Comparison of ENCODE assay signal across 8 mouse cellular contexts in genomic region chr15:27665392-27665911, GRCm38 (mm10). TPM values are rescaled to one million over a fixed set of nuclear protein-coding genes. Genes with fewer than 3 reads are reported as not detected.
DNase-seq lines count a peak whose midpoint lies in the region; ATAC-seq lines count a peak whose summit lies in the region.

No protein-coding gene starts in this region.

- H3K36me3 ChIP-seq in embryonic facial prominence, embryonic 12.5 days: no peaks in the 10 kb centered on the region
- no peaks in the 10 kb centered on the region for H3K36me3 ChIP-seq in intestine, embryonic 15.5 days

- H3K4me3 ChIP-seq in embryonic facial prominence, embryonic 12.5 days: no peak overlapping the region
- H3K4me3 ChIP-seq in intestine, embryonic 15.5 days (replicated peaks): no peak overlapping the region

- H3K4me2 ChIP-seq in embryonic facial prominence, embryonic 12.5 days (replicated peaks): peak overlapping the region; percentile 32; the same call in 1 of the 2 replicates
- H3K4me2 ChIP-seq in intestine, embryonic 15.5 days (replicated peaks): peak overlapping the region; percentile 23

- ATAC-seq in embryonic facial prominence, embryonic 12.5 days (ENCODE audit: insufficient number of reproducible peaks, insufficient read depth, low FRiP score, low TSS enrichment): no peak
- ATAC-seq in intestine, embryonic 15.5 days: peak; percentile 53; the same call in 1 of the 2 replicates
- ATAC-seq in megakaryocyte progenitor cell, adult 5-6 weeks (replicated peaks; ENCODE audit: poor library complexity): peak; percentile 43
- no peak for ATAC-seq in CD4-positive, CD25-positive, alpha-beta regulatory T cell, adult 4 months

- peaks cover 4% of the 10 kb centered on the region; the same call in 1 of the 2 replicates for H3K4me1 ChIP-seq in embryonic facial prominence, embryonic 12.5 days
- 0 out of 2 replicates have a peak, but pooled peaks cover 4% of the 10 kb centered on the region for H3K4me1 ChIP-seq in intestine, embryonic 15.5 days (replicated peaks)

- H3K27me3 ChIP-seq in embryonic facial prominence, embryonic 12.5 days: no peaks in the 10 kb centered on the region
- H3K27me3 ChIP-seq in intestine, embryonic 15.5 days (replicated peaks): no peaks in the 10 kb centered on the region

- H3K27ac ChIP-seq in embryonic facial prominence, embryonic 12.5 days: no peak overlapping the region
- no peak overlapping the region for H3K27ac ChIP-seq in intestine, embryonic 15.5 days

- WGBS in embryonic facial prominence, embryonic 12.5 days: 55% methylated on average over 21 of the region's 21 CpGs
- 48% methylated on average over 21 of the region's 21 CpGs for WGBS in intestine, embryonic 15.5 days

- DNase-seq in layer of hippocampus, postnatal 10 days (ENCODE audit: low spot score in 2 of 2): peak; percentile 52 to 60
- no peak for DNase-seq in layer of hippocampus, postnatal 14 days (ENCODE audit: low spot score in 2 of 2)
- peak; percentile 65 for DNase-seq in brain, adult 2 months (ENCODE audit: low read depth, low spot score)
- DNase-seq in spleen, postnatal 10 days (ENCODE audit: low spot score in 2 of 2): no peak

- no peak overlapping the region for H3K9ac ChIP-seq in embryonic facial prominence, embryonic 12.5 days
- no peak overlapping the region for H3K9ac ChIP-seq in intestine, embryonic 15.5 days

- no peaks in the 10 kb centered on the region for H3K9me3 ChIP-seq in embryonic facial prominence, embryonic 12.5 days
- H3K9me3 ChIP-seq in intestine, embryonic 15.5 days: no peaks in the 10 kb centered on the region

RNA-seq across cellular contexts. Expression of gene Otulinl, which starts 15.9 kb away (rescaled TPM):
- total RNA-seq in layer of hippocampus, postnatal 10 days (2021): 10 to 100 TPM; 20.8 to 24.9 TPM
- total RNA-seq in layer of hippocampus, postnatal 14 days (2021): 10 to 100 TPM; 31.1 to 32.0 TPM
- polyA plus RNA-seq in embryonic facial prominence, embryonic 12.5 days (2016; fragmentation: Nextera tagmentation; extraction: Ambion mirVana): 17.3 and 19.9 TPM in 2 replicates
- 10.9 and 11.4 TPM in 2 replicates for polyA plus RNA-seq in intestine, embryonic 15.5 days (2015; fragmentation: Nextera tagmentation; extraction: Ambion mirVana)
- total RNA-seq in megakaryocyte progenitor cell, adult 5-6 weeks (2015): 69.7 and 87.3 TPM in 2 replicates
- 30.3 and 37.4 TPM in 2 replicates for total RNA-seq in megakaryocyte progenitor cell, adult 5-6 weeks (2017)
- polyA plus RNA-seq in CD4-positive, CD25-positive, alpha-beta regulatory T cell, adult 4 months (2017; shearing (Covaris generic)): 100 to 1,000 TPM; 216 to 235 TPM

RNA-seq across cellular contexts. Expression of gene Otulin, which starts 35.0 kb away (rescaled TPM):
- 10 to 100 TPM; 24.7 to 28.7 TPM for total RNA-seq in layer of hippocampus, postnatal 10 days (2021)
- 10 to 100 TPM; 22.0 to 22.4 TPM for total RNA-seq in layer of hippocampus, postnatal 14 days (2021)
- 35.4 and 35.6 TPM in 2 replicates for polyA plus RNA-seq in embryonic facial prominence, embryonic 12.5 days (2016; fragmentation: Nextera tagmentation; extraction: Ambion mirVana)
- 31.3 and 32.8 TPM in 2 replicates for polyA plus RNA-seq in intestine, embryonic 15.5 days (2015; fragmentation: Nextera tagmentation; extraction: Ambion mirVana)
- 71.6 and 72.0 TPM in 2 replicates for total RNA-seq in megakaryocyte progenitor cell, adult 5-6 weeks (2015)
- total RNA-seq in megakaryocyte progenitor cell, adult 5-6 weeks (2017): 35.4 and 42.0 TPM in 2 replicates
- 10 to 100 TPM; 10.7 to 10.8 TPM for polyA plus RNA-seq in CD4-positive, CD25-positive, alpha-beta regulatory T cell, adult 4 months (2017; shearing (Covaris generic))

Comparison
In these comparisons a context has a peak if more than half of its experiments do, and no peak if none do; other contexts are left out.
1. DNase-seq: peak in layer of hippocampus, postnatal 10 days (2 of 2) and brain, adult 2 months (single experiment); none in layer of hippocampus, postnatal 14 days (0 of 2) and spleen, postnatal 10 days (0 of 2).
2. ATAC-seq: peak in intestine, embryonic 15.5 days (single experiment) and megakaryocyte progenitor cell, adult 5-6 weeks (single experiment); none in embryonic facial prominence, embryonic 12.5 days (single experiment) and CD4-positive, CD25-positive, alpha-beta regulatory T cell, adult 4 months (single experiment).